Mouse (Mus musculus) intestine, embryonic 15.5 days (tissue): Measurements from ENCODE around the gene Sema4b. TPM values are rescaled to one million over a fixed set of nuclear protein-coding genes. Genes with fewer than 3 reads are reported as not detected.
A peak's percentile ranks its signal among the peaks of the same experiment; 100 is the strongest.

Source experiments
- ATAC-seq: fragments of 200-750 bp; cut with Nextera tagmentation; 2 replicates; pipeline ENCODE4 v1.8.0; 2017; ENCODE audit warnings: moderate TSS enrichment, moderate library complexity
- H3K27ac ChIP-seq: fragments of 300-500 bp; sonication (generic); 2 replicates; pipeline ENCODE4 v1.5.1; 2015; ENCODE audit warnings: mild to moderate bottlenecking, inconsistent platforms
- H3K27me3 ChIP-seq: fragments of 300-500 bp; sonication (generic); replicated peaks from 2 replicates; pipeline ENCODE4 v1.6.1; 2015; ENCODE audit warnings: inconsistent platforms
- H3K36me3 ChIP-seq: fragments of 300-500 bp; sonication (generic); 2 replicates; pipeline ENCODE4 v1.6.1; 2015; ENCODE audit warnings: inconsistent platforms
- H3K4me1 ChIP-seq: fragments of 300-500 bp; sonication (generic); replicated peaks from 2 replicates; pipeline ENCODE4 v1.6.1; 2015; ENCODE audit warnings: inconsistent platforms
- H3K4me2 ChIP-seq: fragments of 300-500 bp; sonication (generic); replicated peaks from 2 replicates; pipeline ENCODE4 v1.6.1; 2015; ENCODE audit warnings: mild to moderate bottlenecking, inconsistent platforms
- H3K4me3 ChIP-seq: fragments of 300-500 bp; sonication (generic); replicated peaks from 2 replicates; pipeline ENCODE4 v1.5.1; 2015; ENCODE audit warnings: inconsistent platforms
- H3K9ac ChIP-seq: fragments of 300-500 bp; sonication (generic); 2 replicates; pipeline ENCODE4 v1.6.1; 2015; ENCODE audit warnings: inconsistent platforms
- H3K9me3 ChIP-seq: fragments of 300-500 bp; sonication (generic); 2 replicates; pipeline ENCODE4 v1.6.1; 2016; ENCODE audit warnings: inconsistent platforms
- WGBS: fragments of 180-500 bp; shearing (Covaris S2); methylation state at CpG from one replicate; pipeline ENCODE4 v1.1.7; 2015; 5-methylcytosine and 5-hydroxymethylcytosine counted together
- polyA plus RNA-seq: library from polyadenylated mRNA; unstranded; fragments of >200 nt; fragmentation: Nextera tagmentation; extraction: Ambion mirVana; gene quantifications from 2 replicates; pipeline ENCODE4 v1.2.1, GENCODE M21; 2015

The Sema4b gene
- polyA plus RNA-seq, 1 experiment from 2014 or later = 16.8 TPM

DNA sequence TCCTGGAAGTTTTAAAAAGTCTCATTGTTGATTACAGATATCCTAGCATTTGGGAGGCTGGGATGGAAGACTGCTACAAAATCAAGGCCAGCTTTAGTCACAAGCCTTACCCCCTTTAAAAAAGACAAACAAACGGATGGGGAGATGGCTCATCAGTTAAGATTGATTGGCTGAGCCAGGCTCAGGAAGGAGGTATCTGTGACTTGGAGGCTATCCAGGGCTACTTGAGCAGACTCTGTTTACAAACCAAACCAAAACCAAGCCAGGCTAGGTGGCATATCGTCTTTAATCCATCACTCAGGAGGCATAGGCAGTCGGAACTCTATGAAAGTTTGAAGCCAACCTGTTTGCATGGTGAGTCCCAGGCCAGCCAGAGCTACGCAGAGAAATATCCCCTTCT lies 55.0 kb downstream of the Sema4b start:
- Histone ChIP-seq H3K9me3 (no peaks in the 10 kb centered on the region), H3K4me1 (no peaks in the 10 kb centered on the region), H3K36me3 (0 out of 2 replicates have a peak, but pooled peaks cover 5% of the 10 kb centered on the region), H3K4me3 (no peak overlapping the region), H3K9ac (no peak overlapping the region), H3K4me2 (no peak overlapping the region), H3K27ac (no peak overlapping the region), H3K27me3 (no peaks in the 10 kb centered on the region)
- no peak for ATAC-seq
- WGBS = 63% methylated on average over 4 of the region's 4 CpGs

DNA sequence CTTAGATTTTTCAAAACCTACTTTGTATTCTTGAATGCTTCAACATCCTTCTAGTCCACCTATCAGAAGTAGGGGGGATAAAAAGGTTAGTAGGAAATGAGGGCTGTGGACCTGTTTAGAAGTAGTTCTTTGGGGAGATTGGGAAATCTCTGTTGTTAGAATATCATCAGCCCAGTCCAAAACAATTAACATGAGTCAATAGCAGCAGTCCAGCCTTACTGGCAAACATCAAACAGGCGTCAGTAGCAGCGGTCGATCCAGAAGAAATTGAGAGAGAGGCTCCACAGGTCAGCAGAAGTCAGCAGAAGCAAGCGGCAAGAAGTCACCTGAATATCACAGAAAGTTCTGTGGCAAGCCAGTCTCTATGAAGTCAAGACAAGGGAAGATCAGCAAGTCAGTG lies 58.2 kb downstream of the Sema4b start:
- Histone ChIP-seq H3K36me3 (no peaks in the 10 kb centered on the region), H3K27ac (no peak overlapping the region), H3K9me3 (no peaks in the 10 kb centered on the region), H3K4me2 (no peak overlapping the region), H3K4me1 (no peaks in the 10 kb centered on the region), H3K9ac (no peak overlapping the region), H3K4me3 (no peak overlapping the region), H3K27me3 (no peaks in the 10 kb centered on the region)
- 91% methylated on average over 4 of the region's 4 CpGs for WGBS
- ATAC-seq = no peak

DNA sequence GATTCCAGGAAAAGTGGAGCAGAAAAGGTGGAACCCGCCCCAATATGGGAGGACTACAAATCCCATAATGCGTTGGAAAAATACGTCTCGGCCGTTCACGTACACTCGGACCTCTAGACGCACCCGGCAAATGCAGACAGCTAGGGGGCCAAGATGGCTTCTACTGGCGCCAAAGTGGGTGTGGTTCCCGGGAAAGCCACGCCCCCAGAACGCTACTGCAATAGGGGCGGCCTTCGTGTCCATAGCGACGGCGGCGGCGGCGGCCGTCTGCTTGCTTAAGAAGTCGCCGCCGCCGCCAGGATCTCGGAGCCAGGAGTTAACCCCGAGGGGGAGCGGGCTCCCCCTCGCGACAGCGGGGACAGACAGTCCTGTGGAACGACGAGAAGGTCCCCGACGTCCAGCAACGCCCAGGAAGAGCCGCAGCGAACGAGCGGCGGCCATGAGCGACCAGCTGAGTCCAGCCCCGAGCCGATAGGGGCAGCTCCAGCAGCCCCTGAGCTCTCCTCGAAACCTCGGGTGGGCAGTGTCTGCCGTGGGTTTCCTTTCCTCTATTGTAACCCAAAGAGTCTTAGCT lies 59.6 kb downstream of the Sema4b start, which contains the start of gene Ttll13:
Ttll13 (plus strand) TSS at position 229 of the 574 bp plus-strand sequence.
- Histone ChIP-seq H3K36me3 (no peaks in the 10 kb centered on the region), H3K9me3 (no peaks in the 10 kb centered on the region), H3K27ac (peak within 1 kb of the TSS; percentile 79), H3K4me3 (peak within 1 kb of the TSS; percentile 57), H3K4me1 (no peaks in the 10 kb centered on the region), H3K9ac (peak within 1 kb of the TSS; percentile 62), H3K4me2 (peak within 1 kb of the TSS; percentile 63), H3K27me3 (no peaks in the 10 kb centered on the region)
- ATAC-seq = peak; percentile 97
- under 1% methylated on average over 48 of the region's 48 CpGs for WGBS

DNA sequence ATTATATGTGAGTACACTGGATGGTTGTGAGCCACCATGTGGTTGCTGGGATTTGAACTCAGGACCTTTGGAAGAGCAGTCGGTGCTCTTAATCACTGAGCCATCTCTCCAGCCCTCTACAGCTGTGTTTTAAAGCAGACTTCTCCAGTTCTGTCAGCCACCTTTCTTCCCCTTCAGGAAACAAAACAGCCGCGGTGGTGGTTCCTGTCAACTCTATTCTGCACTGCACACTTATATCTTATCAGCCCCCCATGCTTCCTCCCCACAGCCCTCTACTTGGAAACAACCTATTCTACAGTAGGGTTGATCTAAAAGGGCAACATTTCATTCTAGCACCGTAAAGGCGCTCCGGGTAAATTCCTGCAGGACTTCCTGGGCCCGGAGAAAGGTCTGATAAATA lies 60.2 kb downstream of the Sema4b start:
- Histone ChIP-seq H3K4me3 (peak overlapping the region; percentile 57), H3K36me3 (no peaks in the 10 kb centered on the region), H3K4me2 (peak overlapping the region; percentile 63), H3K4me1 (no peaks in the 10 kb centered on the region), H3K9ac (no peak overlapping the region), H3K27me3 (no peaks in the 10 kb centered on the region), H3K9me3 (no peaks in the 10 kb centered on the region), H3K27ac (no peak overlapping the region)
- WGBS = 39% methylated on average over 7 of the region's 7 CpGs
- ATAC-seq = no peak

DNA sequence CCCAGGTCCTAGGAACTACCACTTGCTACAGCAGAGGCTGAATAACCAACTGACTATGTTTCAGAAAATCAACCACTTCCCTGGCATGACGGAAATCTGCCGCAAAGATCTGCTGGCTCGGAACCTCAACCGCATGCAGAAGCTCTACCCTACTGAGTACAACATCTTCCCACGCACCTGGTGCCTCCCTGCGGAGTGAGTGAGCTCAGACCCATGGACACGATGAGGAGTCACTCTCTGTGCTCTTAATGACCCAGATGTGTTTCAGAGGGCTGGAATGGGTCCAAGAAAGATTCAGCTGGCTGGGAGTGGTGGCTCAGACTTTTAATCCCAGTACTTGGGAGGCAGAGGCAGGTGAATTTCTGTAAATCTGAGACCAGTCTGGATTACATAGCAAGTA lies 65.8 kb downstream of the Sema4b start:
- H3K27me3 ChIP-seq = no peaks in the 10 kb centered on the region
- H3K27ac ChIP-seq = no peak overlapping the region
- 81% methylated on average over 7 of the region's 7 CpGs for WGBS
- no peak for ATAC-seq
- H3K4me2 ChIP-seq = no peak overlapping the region
- H3K9me3 ChIP-seq = no peaks in the 10 kb centered on the region
- H3K36me3 ChIP-seq = no peaks in the 10 kb centered on the region
- 0 out of 2 replicates have a peak, but pooled peaks cover 3% of the 10 kb centered on the region for H3K4me1 ChIP-seq
- H3K9ac ChIP-seq = no peak overlapping the region
- no peak overlapping the region for H3K4me3 ChIP-seq

DNA sequence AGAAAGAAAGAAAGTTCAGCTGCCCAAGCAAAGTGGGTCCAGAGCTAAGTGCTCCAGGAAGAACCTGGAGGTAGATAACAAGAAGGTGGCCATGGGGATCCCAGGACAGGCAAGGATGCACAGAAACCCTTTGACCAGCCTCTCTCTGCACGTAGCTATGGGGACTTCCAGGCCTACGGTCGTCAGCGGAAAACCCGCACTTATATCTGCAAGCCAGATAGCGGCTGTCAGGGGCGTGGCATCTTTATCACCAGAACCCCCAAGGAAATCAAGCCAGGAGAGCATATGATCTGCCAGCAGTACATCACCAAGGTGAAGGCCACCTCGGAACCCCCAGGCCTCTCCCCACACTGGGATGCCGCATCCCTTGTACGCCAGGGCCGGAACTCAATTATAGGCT lies 66.2 kb downstream of the Sema4b start:
- no peaks in the 10 kb centered on the region for H3K27me3 ChIP-seq
- no peak for ATAC-seq
- no peaks in the 10 kb centered on the region for H3K9me3 ChIP-seq
- H3K27ac ChIP-seq = no peak overlapping the region
- H3K4me3 ChIP-seq = no peak overlapping the region
- 0 out of 2 replicates have a peak, but pooled peaks cover 3% of the 10 kb centered on the region for H3K4me1 ChIP-seq
- no peak overlapping the region for H3K4me2 ChIP-seq
- no peak overlapping the region for H3K9ac ChIP-seq
- WGBS = 74% methylated on average over 11 of the region's 11 CpGs
- H3K36me3 ChIP-seq = no peaks in the 10 kb centered on the region

DNA sequence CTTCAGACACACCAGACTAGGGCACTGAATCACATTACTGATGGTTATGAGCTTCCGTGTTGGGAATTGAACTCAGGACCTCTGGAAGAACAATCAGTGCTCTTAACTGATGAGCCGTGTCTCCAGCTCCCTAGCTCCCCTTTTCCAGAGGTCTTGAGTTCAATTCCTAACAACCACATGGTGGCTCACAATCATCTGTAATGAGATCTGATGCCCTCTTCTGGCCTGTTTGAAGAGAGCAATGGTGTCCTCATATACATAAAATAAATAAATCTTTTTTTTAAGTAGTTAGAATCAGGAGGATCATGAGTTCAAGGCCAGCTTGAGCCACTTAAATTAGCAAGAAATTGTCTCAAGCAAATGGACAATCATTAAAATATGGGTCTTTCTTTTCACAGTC lies 69.3 kb downstream of the Sema4b start:
- Histone ChIP-seq H3K27ac (no peak overlapping the region), H3K4me2 (no peak overlapping the region), H3K36me3 (no peaks in the 10 kb centered on the region), H3K4me3 (no peak overlapping the region), H3K4me1 (0 out of 2 replicates have a peak, but pooled peaks cover 3% of the 10 kb centered on the region), H3K9ac (no peak overlapping the region), H3K9me3 (no peaks in the 10 kb centered on the region), H3K27me3 (no peaks in the 10 kb centered on the region)
- ATAC-seq = no peak
- WGBS = 78% methylated on average over 2 of the region's 2 CpGs

DNA sequence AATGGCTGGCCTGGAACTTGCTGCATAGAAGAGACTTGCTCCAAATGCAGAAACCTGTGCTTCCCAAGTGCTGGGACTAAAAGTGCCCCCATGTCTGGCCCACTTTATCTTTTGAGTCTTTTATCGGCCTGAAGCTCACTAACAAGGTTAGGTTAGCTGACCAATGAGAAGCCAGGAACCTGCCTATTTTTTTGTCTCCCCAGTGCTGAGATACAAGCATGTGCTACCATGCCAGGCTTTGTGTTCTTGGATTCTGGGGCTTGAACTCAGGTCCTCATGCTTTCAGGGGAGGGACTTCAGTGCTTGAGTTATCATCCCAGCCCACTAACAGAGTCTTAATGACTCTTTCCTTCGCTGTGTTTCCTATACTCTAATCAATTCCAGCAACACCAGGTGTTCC lies 71.1 kb downstream of the Sema4b start:
- H3K9ac ChIP-seq = no peak overlapping the region
- 63% methylated on average over 2 of the region's 2 CpGs for WGBS
- no peak for ATAC-seq
- no peaks in the 10 kb centered on the region for H3K9me3 ChIP-seq
- H3K36me3 ChIP-seq = no peaks in the 10 kb centered on the region
- 0 out of 2 replicates have a peak, but pooled peaks cover 3% of the 10 kb centered on the region for H3K4me1 ChIP-seq
- no peaks in the 10 kb centered on the region for H3K27me3 ChIP-seq
- H3K27ac ChIP-seq = no peak overlapping the region
- H3K4me3 ChIP-seq = no peak overlapping the region
- H3K4me2 ChIP-seq = no peak overlapping the region

DNA sequence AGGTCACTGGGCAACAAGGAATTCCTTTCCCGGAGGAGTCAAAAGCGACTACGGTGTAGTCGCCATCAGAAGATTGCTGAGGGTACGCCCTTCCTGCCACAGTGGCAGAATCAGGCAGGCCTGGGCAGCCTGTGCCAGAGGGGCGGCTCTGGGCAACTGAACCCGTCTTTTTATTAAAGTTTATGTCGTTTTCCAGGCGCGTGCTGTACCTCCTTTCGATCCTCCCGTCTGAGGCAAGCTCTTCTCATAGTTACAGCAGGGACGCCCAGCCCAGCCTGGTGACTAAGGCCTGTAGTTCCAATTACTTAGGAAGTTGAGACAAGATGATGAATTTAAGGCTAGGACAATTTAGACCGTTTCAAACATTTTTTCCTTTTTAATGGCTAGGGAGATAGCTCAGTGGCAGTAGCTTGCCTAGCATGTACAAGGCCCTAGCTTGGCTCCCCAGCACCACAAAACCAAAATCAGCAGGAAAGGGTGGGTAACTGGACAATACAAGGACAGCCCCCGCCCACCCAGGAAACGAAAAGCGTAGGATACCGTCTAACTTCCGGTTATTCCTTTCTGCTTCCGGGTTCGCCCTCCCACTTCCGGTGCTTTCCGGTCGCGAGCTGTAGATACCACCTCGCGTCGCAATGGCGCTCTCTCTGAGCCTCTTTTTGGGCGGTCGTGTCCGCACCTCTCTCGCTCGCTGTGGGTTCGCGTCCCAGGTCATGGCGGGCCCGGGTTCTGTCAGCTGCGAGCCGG lies 74.2 kb downstream of the Sema4b start, which contains the start of gene Ngrn:
Ngrn (plus strand) TSS at position 591 of the 747 bp plus-strand sequence.
- WGBS = 26% methylated on average over 40 of the region's 40 CpGs
- peak; percentile 92 for ATAC-seq
- H3K4me3 ChIP-seq = peak within 1 kb of the TSS; percentile 91
- H3K9me3 ChIP-seq = no peaks in the 10 kb centered on the region
- no peaks in the 10 kb centered on the region for H3K27me3 ChIP-seq
- H3K36me3 ChIP-seq = peaks cover 16% of the 10 kb centered on the region
- H3K27ac ChIP-seq = peak within 1 kb of the TSS; percentile 86
- peak within 1 kb of the TSS; percentile 68 for H3K4me2 ChIP-seq
- H3K4me1 ChIP-seq = no peaks in the 10 kb centered on the region
- H3K9ac ChIP-seq = peak within 1 kb of the TSS; percentile 85

DNA sequence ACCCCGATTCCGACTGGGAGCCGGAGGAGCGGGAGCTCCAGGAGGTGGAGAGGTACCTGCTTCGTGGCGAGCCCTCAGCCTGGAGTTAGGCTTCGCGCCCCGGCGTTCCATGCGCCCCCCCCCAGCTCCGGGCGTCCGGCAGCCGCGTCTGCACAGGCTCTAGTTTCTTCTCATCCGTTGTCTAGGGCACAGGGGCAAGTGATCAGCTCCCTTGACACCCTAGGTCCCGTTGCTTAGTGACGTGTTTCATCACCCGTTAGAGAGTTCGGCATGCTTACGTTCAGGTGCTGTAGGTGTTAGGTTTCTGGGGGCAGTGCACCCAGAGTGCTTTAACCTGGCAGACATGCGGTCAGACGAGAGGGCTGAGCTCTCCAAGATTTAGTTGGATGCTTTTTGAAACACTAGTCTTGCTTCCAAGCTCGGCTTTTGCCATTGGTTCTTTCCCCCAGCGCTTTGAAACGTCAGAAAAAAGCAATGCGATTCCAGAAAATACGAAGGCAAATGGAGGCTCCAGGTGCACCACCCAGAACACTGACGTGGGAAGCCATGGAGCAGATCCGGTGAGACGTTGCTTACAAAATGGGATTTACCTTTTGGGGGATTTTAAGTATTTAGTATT lies 74.8 kb downstream of the Sema4b start:
- under 1% methylated on average over 32 of the region's 32 CpGs for WGBS

DNA sequence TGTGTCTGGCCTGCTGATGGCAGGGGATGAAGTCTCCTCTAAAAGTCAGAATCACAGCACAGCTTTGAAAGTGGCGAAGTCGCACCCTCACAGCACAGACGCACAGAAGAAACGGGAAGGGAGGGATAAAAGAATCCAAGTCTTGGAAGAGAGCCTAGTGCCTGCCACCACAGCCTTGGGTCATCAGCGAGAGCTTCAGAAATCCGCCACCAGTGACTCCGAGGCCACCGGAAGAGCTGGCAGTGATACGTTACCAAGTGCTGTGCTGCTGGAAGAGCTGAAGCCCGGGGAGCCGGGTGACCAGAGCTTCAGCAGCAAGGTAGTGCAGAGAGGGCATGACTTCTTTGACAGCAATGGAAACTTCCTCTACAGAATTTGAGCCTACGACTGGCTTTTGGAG lies 78.0 kb downstream of the Sema4b start:
- Histone ChIP-seq H3K36me3 (peaks cover 24% of the 10 kb centered on the region), H3K27me3 (no peaks in the 10 kb centered on the region), H3K9ac (no peak overlapping the region), H3K27ac (no peak overlapping the region), H3K9me3 (no peaks in the 10 kb centered on the region), H3K4me3 (no peak overlapping the region), H3K4me1 (peaks cover 3% of the 10 kb centered on the region; the same call in 1 of the 2 replicates), H3K4me2 (no peak overlapping the region)
- ATAC-seq = no peak
- WGBS = 95% methylated on average over 12 of the region's 12 CpGs

More for the DNA sequence above, 74.8 kb downstream of the Sema4b start:
- no peaks in the 10 kb centered on the region for H3K9me3 ChIP-seq
- peak overlapping the region; percentile 91 for H3K4me3 ChIP-seq
- no peaks in the 10 kb centered on the region for H3K4me1 ChIP-seq
- peak; percentile 76 for ATAC-seq
- H3K9ac ChIP-seq = peak overlapping the region; percentile 85
- peak overlapping the region; percentile 68 for H3K4me2 ChIP-seq
- peaks cover 18% of the 10 kb centered on the region for H3K36me3 ChIP-seq
- H3K27ac ChIP-seq = peak overlapping the region; percentile 86
- H3K27me3 ChIP-seq = no peaks in the 10 kb centered on the region

DNA sequence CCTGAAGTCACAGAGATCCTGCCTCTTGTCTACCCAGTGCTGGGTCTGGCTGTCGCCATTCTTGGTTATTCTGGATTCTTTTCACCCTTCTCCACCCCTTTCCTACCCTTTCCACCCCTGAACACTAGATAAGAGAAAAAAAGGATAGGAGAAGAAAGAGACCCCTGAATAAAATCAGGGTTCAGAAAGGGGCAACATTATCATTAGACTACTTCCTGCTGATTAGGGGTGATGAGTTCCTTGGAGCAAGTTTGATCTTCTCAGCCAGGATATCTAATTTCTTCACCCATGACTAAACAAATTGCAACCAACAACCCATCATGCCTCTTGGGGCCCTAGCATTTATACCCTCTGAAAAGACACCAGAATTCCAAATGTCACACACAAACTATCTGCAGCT lies 81.1 kb downstream of the Sema4b start:
- ATAC-seq = no peak
- Histone ChIP-seq H3K9me3 (no peaks in the 10 kb centered on the region), H3K4me3 (no peak overlapping the region), H3K9ac (no peak overlapping the region), H3K27ac (no peak overlapping the region), H3K36me3 (peaks cover 24% of the 10 kb centered on the region), H3K4me2 (no peak overlapping the region), H3K27me3 (no peaks in the 10 kb centered on the region), H3K4me1 (peaks cover 11% of the 10 kb centered on the region)
- 78% methylated on average over 1 of the region's 1 CpGs for WGBS
